Mouse (Mus musculus) hindbrain, embryonic 10.5 days (tissue): ENCODE measurements around the gene Npnt. TPM values are rescaled to one million over a fixed set of nuclear protein-coding genes. Genes with fewer than 3 reads are reported as not detected.

Source experiments
- DNase-seq: peaks from one replicate; pipeline ENCODE4 v3.0.0-alpha.2; 2017; ENCODE audit warnings: low spot score
- H3K27ac ChIP-seq: fragments of 300-500 bp; sonication (generic); 2 replicates; pipeline ENCODE4 v1.5.1; 2016; ENCODE audit warnings: mild to moderate bottlenecking, moderate library complexity
- H3K27me3 ChIP-seq: fragments of 300-500 bp; sonication (generic); 2 replicates; pipeline ENCODE4 v1.6.1; 2016; ENCODE audit warnings: mild to moderate bottlenecking; ENCODE audit not compliant: poor library complexity, insufficient read depth, severe bottlenecking
- H3K36me3 ChIP-seq: fragments of 300-500 bp; sonication (generic); 2 replicates; pipeline ENCODE4 v1.6.1; 2016; ENCODE audit warnings: mild to moderate bottlenecking, moderate library complexity
- H3K4me1 ChIP-seq: fragments of 300-500 bp; sonication (generic); replicated peaks from 2 replicates; pipeline ENCODE4 v1.6.1; 2016; ENCODE audit warnings: mild to moderate bottlenecking
- H3K4me3 ChIP-seq: fragments of 300-500 bp; sonication (generic); 2 replicates; pipeline ENCODE4 v1.5.1; 2016; ENCODE audit warnings: mild to moderate bottlenecking, moderate library complexity
- H3K9me3 ChIP-seq: fragments of 300-500 bp; sonication (generic); 2 replicates; pipeline ENCODE4 v1.6.1; 2016; ENCODE audit warnings: mild to moderate bottlenecking, moderate library complexity
- WGBS: fragments of 180-500 bp; shearing (Covaris S2); methylation state at CpG from one replicate; pipeline ENCODE4 v1.1.7; 2016; 5-methylcytosine and 5-hydroxymethylcytosine counted together
- polyA plus RNA-seq: library from polyadenylated mRNA; unstranded; fragments of >200 nt; fragmentation: Nextera tagmentation; extraction: Ambion mirVana; gene quantifications from 2 replicates; pipeline ENCODE4 v1.2.1, GENCODE M21; 2016

Gene Npnt
- polyA plus RNA-seq, 1 experiment from 2014 or later = 15.3 TPM

- Histone ChIP-seq H3K4me3 (no peak overlapping the region), H3K27me3 (no peaks in the 10 kb centered on the region), H3K4me1 (peaks cover 38% of the 10 kb centered on the region), H3K9me3 (no peaks in the 10 kb centered on the region), H3K36me3 (no peaks in the 10 kb centered on the region), H3K27ac (peak overlapping the region; percentile 62; the same call in 1 of the 2 replicates)
- no peak for DNase-seq
- 68% methylated on average over 11 of the region's 11 CpGs for WGBS
Measured at GRCm38 (mm10) chr3:132858849-132859248, 91.2 kb downstream of the Npnt start.

- Histone ChIP-seq H3K9me3 (no peaks in the 10 kb centered on the region), H3K27me3 (no peaks in the 10 kb centered on the region), H3K27ac (no peak overlapping the region), H3K36me3 (no peaks in the 10 kb centered on the region), H3K4me1 (peaks cover 33% of the 10 kb centered on the region), H3K4me3 (no peak overlapping the region)
- no peak for DNase-seq
- WGBS = 62% methylated on average over 6 of the region's 6 CpGs
Measured at GRCm38 (mm10) chr3:132856651-132857050, 93.4 kb downstream of the Npnt start.

GRCm38 (mm10) chr3:132855458-132856212 lies 94.5 kb downstream of the Npnt start:
- H3K4me1 ChIP-seq = peaks cover 33% of the 10 kb centered on the region
- WGBS = 64% methylated on average over 9 of the region's 9 CpGs

GRCm38 (mm10) chr3:132854271-132854670 lies 95.8 kb downstream of the Npnt start:
- DNase-seq = no peak
- H3K4me3 ChIP-seq = no peak overlapping the region
- no peaks in the 10 kb centered on the region for H3K27me3 ChIP-seq
- no peaks in the 10 kb centered on the region for H3K9me3 ChIP-seq
- H3K36me3 ChIP-seq = no peaks in the 10 kb centered on the region
- WGBS = 87% methylated on average over 9 of the region's 9 CpGs
- no peak overlapping the region for H3K27ac ChIP-seq
- H3K4me1 ChIP-seq = peaks cover 27% of the 10 kb centered on the region

More at GRCm38 (mm10) chr3:132855458-132856212, 94.5 kb downstream of the Npnt start:
- no peaks in the 10 kb centered on the region for H3K9me3 ChIP-seq
- peak; percentile 40 for DNase-seq
- H3K4me3 ChIP-seq = no peak overlapping the region
- H3K27ac ChIP-seq = peak overlapping the region; percentile 62
- H3K27me3 ChIP-seq = no peaks in the 10 kb centered on the region
- H3K36me3 ChIP-seq = no peaks in the 10 kb centered on the region

GRCm38 (mm10) chr3:132851841-132852728 lies 98.0 kb downstream of the Npnt start:
- no peak overlapping the region for H3K27ac ChIP-seq
- no peak overlapping the region for H3K4me3 ChIP-seq

GRCm38 (mm10) chr3:132851417-132851816 lies 98.7 kb downstream of the Npnt start:
- Histone ChIP-seq H3K27me3 (no peaks in the 10 kb centered on the region), H3K36me3 (no peaks in the 10 kb centered on the region), H3K9me3 (no peaks in the 10 kb centered on the region), H3K4me1 (peaks cover 15% of the 10 kb centered on the region), H3K27ac (no peak overlapping the region), H3K4me3 (no peak overlapping the region)
- DNase-seq = no peak
- 70% methylated on average over 1 of the region's 1 CpGs for WGBS

More at GRCm38 (mm10) chr3:132851841-132852728, 98.0 kb downstream of the Npnt start:
- Histone ChIP-seq H3K9me3 (no peaks in the 10 kb centered on the region), H3K4me1 (peaks cover 19% of the 10 kb centered on the region), H3K27me3 (no peaks in the 10 kb centered on the region), H3K36me3 (no peaks in the 10 kb centered on the region)
- DNase-seq = no peak
- WGBS = 73% methylated on average over 28 of the region's 28 CpGs

GRCm38 (mm10) chr3:132850431-132850830 lies 99.7 kb downstream of the Npnt start:
- Histone ChIP-seq H3K9me3 (no peaks in the 10 kb centered on the region), H3K4me3 (no peak overlapping the region), H3K36me3 (no peaks in the 10 kb centered on the region), H3K27me3 (no peaks in the 10 kb centered on the region), H3K27ac (no peak overlapping the region), H3K4me1 (peaks cover 6% of the 10 kb centered on the region; the same call in 1 of the 2 replicates)
- WGBS = 83% methylated on average over 2 of the region's 2 CpGs
- no peak for DNase-seq

GRCm38 (mm10) chr3:132849669-132850068 lies 100.4 kb downstream of the Npnt start:
- Histone ChIP-seq H3K27me3 (no peaks in the 10 kb centered on the region), H3K9me3 (no peaks in the 10 kb centered on the region), H3K27ac (no peak overlapping the region), H3K36me3 (no peaks in the 10 kb centered on the region), H3K4me3 (no peak overlapping the region), H3K4me1 (0 out of 2 replicates have a peak, but pooled peaks cover 4% of the 10 kb centered on the region)
- 82% methylated on average over 7 of the region's 7 CpGs for WGBS
- no peak for DNase-seq

GRCm38 (mm10) chr3:132842676-132843075 lies 107.4 kb downstream of the Npnt start:
- H3K27me3 ChIP-seq = no peaks in the 10 kb centered on the region
- H3K4me3 ChIP-seq = no peak overlapping the region
- 95% methylated on average over 6 of the region's 6 CpGs for WGBS
- H3K27ac ChIP-seq = no peak overlapping the region
- peaks cover 29% of the 10 kb centered on the region for H3K36me3 ChIP-seq
- DNase-seq = no peak
- no peaks in the 10 kb centered on the region for H3K4me1 ChIP-seq
- H3K9me3 ChIP-seq = no peaks in the 10 kb centered on the region

- Histone ChIP-seq H3K4me3 (no peak overlapping the region), H3K4me1 (no peaks in the 10 kb centered on the region), H3K27me3 (no peaks in the 10 kb centered on the region), H3K27ac (no peak overlapping the region), H3K9me3 (no peaks in the 10 kb centered on the region), H3K36me3 (peaks cover 32% of the 10 kb centered on the region)
- DNase-seq = no peak
- 82% methylated on average over 8 of the region's 8 CpGs for WGBS
Measured at GRCm38 (mm10) chr3:132839516-132839915, 110.6 kb downstream of the Npnt start.

- Histone ChIP-seq H3K27me3 (no peaks in the 10 kb centered on the region), H3K36me3 (peaks cover 36% of the 10 kb centered on the region), H3K4me1 (no peaks in the 10 kb centered on the region), H3K9me3 (no peaks in the 10 kb centered on the region), H3K4me3 (no peak overlapping the region), H3K27ac (no peak overlapping the region)
- 90% methylated on average over 15 of the region's 15 CpGs for WGBS
- DNase-seq = no peak
Measured at GRCm38 (mm10) chr3:132838656-132839417, 111.3 kb downstream of the Npnt start.

- no peaks in the 10 kb centered on the region for H3K4me1 ChIP-seq
- no peak overlapping the region for H3K27ac ChIP-seq
- no peak overlapping the region for H3K4me3 ChIP-seq
- no peaks in the 10 kb centered on the region for H3K27me3 ChIP-seq
- DNase-seq = no peak
- H3K36me3 ChIP-seq = peaks cover 36% of the 10 kb centered on the region
- 95% methylated on average over 4 of the region's 4 CpGs for WGBS
- no peaks in the 10 kb centered on the region for H3K9me3 ChIP-seq
Measured at GRCm38 (mm10) chr3:132837134-132837533, 113.0 kb downstream of the Npnt start.
